Mouse (Mus musculus) liver, embryonic 14.5 days (tissue): ENCODE results near the gene Podxl2.

Experiments used
- CTCF ChIP-seq: IDR thresholded peaks from 2 replicates; pipeline ENCODE4 v1.5.1; 2016; ENCODE audit warnings: antibody characterized with exemption, low read depth, control low read depth
- EP300 ChIP-seq: IDR thresholded peaks from 2 replicates; pipeline ENCODE4 v1.6.1; 2016; ENCODE audit warnings: antibody characterized with exemption, low read depth

- TF ChIP-seq CTCF (no peak), EP300 (no peak)
These were observed 42.2 kb downstream of the Podxl2 start for GRCm38 (mm10) chr6:88832663-88833062.
